Mouse (Mus musculus) kidney, embryonic 15.5 days (tissue): Measurements from ENCODE around the gene Lrp11. TPM values are rescaled to one million over a fixed set of nuclear protein-coding genes. Genes with fewer than 3 reads are reported as not detected.
"Not testable (repeated sequence)": the region's sequence is repeated elsewhere in the genome, so short reads cannot be mapped to it uniquely, and the experiment has no call there.

Experiments
- ATAC-seq: fragments of 200-750 bp; cut with Nextera tagmentation; replicated peaks from 2 replicates; pipeline ENCODE4 v1.8.0; 2017; ENCODE audit warnings: moderate TSS enrichment; ENCODE audit not compliant: low FRiP score
- H3K27ac ChIP-seq: fragments of 300-500 bp; sonication (generic); 2 replicates; pipeline ENCODE4 v1.5.1; 2015; ENCODE audit warnings: mild to moderate bottlenecking, inconsistent platforms
- H3K27me3 ChIP-seq: fragments of 300-500 bp; sonication (generic); 2 replicates; pipeline ENCODE4 v1.6.1; 2015; ENCODE audit warnings: inconsistent platforms
- H3K36me3 ChIP-seq: fragments of 300-500 bp; sonication (generic); 2 replicates; pipeline ENCODE4 v1.6.1; 2015; ENCODE audit warnings: inconsistent platforms
- H3K4me1 ChIP-seq: fragments of 300-500 bp; sonication (generic); 2 replicates; pipeline ENCODE4 v1.6.1; 2015; ENCODE audit warnings: inconsistent platforms
- H3K4me2 ChIP-seq: fragments of 300-500 bp; sonication (generic); 2 replicates; pipeline ENCODE4 v1.6.1; 2015; ENCODE audit warnings: moderate library complexity, mild to moderate bottlenecking, inconsistent platforms
- H3K4me3 ChIP-seq: fragments of 300-500 bp; sonication (generic); replicated peaks from 2 replicates; pipeline ENCODE4 v1.5.1; 2015; ENCODE audit warnings: mild to moderate bottlenecking, inconsistent platforms
- H3K9ac ChIP-seq: fragments of 300-500 bp; sonication (generic); 2 replicates; pipeline ENCODE4 v1.6.1; 2015; ENCODE audit warnings: mild to moderate bottlenecking, inconsistent platforms
- H3K9me3 ChIP-seq: fragments of 300-500 bp; sonication (generic); replicated peaks from 2 replicates; pipeline ENCODE4 v1.6.1; 2016; ENCODE audit warnings: inconsistent platforms
- WGBS: fragments of 180-500 bp; shearing (Covaris S2); methylation state at CpG from one replicate; pipeline ENCODE4 v1.1.7; 2015; ENCODE audit warnings: mixed read lengths; 5-methylcytosine and 5-hydroxymethylcytosine counted together
- polyA plus RNA-seq: library from polyadenylated mRNA; unstranded; fragments of >200 nt; fragmentation: Nextera tagmentation; extraction: Ambion mirVana; gene quantifications from 2 replicates; pipeline ENCODE4 v1.2.1, GENCODE M21; 2015

Lrp11 gene
- polyA plus RNA-seq, 1 experiment from 2014 or later = 2.4 TPM

DNA sequence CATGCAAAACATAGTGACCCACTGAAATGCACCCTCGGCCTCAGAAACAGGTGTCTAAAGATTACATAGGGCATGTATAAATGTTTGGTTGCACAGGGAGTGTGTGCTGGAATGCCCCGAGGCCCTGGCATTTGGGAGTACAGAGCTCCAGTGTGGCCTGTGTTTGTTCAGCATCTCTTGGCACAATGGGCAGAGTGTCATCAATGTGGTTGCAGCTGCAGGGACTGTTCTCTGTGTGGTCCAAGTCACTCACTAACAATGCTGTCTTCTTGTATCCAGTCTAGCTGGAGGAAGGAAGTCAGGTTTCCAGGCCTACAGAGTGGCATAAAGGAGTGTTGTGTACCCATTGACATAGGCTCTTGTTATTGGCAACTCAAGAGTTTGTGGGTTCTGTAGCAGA lies 15.6 kb downstream of the Lrp11 start:
- Histone ChIP-seq H3K9ac (no peak overlapping the region), H3K36me3 (no peaks in the 10 kb centered on the region), H3K4me3 (no peak overlapping the region), H3K4me1 (0 out of 2 replicates have a peak, but pooled peaks cover 3% of the 10 kb centered on the region), H3K9me3 (no peaks in the 10 kb centered on the region), H3K27me3 (no peaks in the 10 kb centered on the region), H3K4me2 (no peak overlapping the region), H3K27ac (no peak overlapping the region)
- 69% methylated on average over 2 of the region's 2 CpGs for WGBS
- ATAC-seq = no peak

DNA sequence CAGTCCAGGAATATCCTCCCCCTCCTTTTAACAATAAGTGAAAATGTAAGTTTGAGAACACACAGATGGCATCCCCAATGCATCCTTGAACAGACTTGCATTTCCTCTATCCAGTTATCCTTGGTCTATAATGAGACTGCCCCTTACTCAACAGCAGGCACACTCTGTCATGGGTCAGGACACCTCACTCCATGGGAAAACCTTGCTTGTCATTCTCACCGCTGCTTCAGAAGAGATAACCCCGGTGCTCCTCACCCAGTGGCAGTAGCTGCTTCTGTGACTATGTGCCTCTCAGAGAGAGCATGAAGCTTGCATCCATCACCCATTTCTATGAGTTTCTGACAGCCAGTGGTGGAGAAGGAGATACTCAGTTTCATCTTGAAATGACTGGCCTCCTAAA lies 16.8 kb downstream of the Lrp11 start:
- Histone ChIP-seq H3K27me3 (no peaks in the 10 kb centered on the region), H3K27ac (no peak overlapping the region), H3K4me1 (no peaks in the 10 kb centered on the region), H3K9me3 (no peaks in the 10 kb centered on the region), H3K9ac (no peak overlapping the region), H3K36me3 (no peaks in the 10 kb centered on the region), H3K4me3 (no peak overlapping the region), H3K4me2 (no peak overlapping the region)
- WGBS = 75% methylated on average over 2 of the region's 2 CpGs
- ATAC-seq = no peak

DNA sequence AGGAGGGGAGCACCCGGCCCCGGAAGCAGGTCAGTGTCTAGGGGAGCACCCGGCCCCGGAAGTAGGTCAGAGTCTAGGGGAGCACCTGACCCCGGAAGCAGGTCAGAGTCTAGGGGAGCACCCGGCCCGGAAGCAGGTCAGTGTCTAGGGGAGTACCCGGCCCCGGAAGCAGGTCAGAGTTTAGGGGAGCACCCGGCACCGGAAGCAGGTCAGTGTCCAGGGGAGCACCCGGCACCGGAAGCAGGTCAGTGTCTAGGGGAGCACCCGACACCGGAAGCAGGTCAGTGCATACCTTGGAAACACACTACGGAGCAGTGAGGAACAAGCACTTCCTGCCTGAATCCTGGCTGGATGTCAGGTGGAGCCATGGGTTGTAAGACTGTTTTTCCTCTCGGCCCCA lies 19.0 kb downstream of the Lrp11 start:
- H3K27ac ChIP-seq = no peak overlapping the region
- no peaks in the 10 kb centered on the region for H3K4me1 ChIP-seq
- no peak for ATAC-seq
- H3K27me3 ChIP-seq = no peaks in the 10 kb centered on the region
- H3K9ac ChIP-seq = no peak overlapping the region
- H3K4me2 ChIP-seq = no peak overlapping the region
- 91% methylated on average over 17 of the region's 17 CpGs for WGBS
- H3K36me3 ChIP-seq = no peaks in the 10 kb centered on the region
- H3K9me3 ChIP-seq = no peaks in the 10 kb centered on the region
- H3K4me3 ChIP-seq = no peak overlapping the region

DNA sequence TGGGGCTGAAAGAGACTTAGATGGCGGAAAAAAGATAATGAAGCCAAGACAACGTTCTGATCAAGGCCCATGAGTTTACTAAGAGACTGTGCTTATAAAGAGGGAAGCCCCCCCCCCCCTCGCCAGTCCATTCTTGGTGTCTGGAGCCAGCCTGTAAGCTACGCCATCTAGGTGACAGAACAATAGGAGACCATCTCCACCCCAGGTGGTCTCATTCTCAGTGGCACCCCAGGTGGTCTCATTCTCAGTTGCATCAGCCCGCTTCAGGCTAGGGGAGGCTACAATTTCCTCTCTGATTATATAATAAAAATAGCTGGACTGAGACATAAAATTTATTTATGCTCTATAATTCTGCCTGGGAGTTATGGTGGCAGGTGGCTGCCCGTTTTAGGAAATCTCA lies 22.0 kb downstream of the Lrp11 start:
- Histone ChIP-seq H3K4me3 (no peak overlapping the region), H3K27ac (no peak overlapping the region), H3K9me3 (peaks cover 5% of the 10 kb centered on the region; the same call in 1 of the 2 replicates), H3K4me2 (no peak overlapping the region), H3K27me3 (no peaks in the 10 kb centered on the region), H3K36me3 (no peaks in the 10 kb centered on the region), H3K9ac (no peak overlapping the region), H3K4me1 (no peaks in the 10 kb centered on the region)
- no peak for ATAC-seq
- WGBS = 74% methylated on average over 6 of the region's 6 CpGs

DNA sequence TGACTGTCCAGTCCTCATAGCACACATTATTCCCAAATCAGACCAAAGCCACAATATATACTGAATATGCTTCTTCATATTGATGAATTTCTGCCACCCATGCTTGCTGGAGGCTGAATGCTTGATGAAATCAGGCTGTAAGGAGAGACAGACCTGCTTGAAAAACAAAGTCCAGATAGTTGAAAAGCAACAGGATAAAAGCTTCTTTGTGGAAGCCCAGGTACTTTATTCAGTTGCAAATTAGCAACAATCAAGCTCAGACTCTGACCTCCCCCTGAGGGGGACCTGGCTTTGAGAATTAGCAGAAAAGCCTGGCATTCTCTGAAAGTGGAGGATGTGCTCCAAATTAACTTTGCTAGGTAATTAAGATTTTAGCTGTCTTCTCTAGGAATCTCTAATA lies 22.6 kb downstream of the Lrp11 start:
- ATAC-seq, H3K27me3 ChIP-seq: not testable (repeated sequence)

DNA sequence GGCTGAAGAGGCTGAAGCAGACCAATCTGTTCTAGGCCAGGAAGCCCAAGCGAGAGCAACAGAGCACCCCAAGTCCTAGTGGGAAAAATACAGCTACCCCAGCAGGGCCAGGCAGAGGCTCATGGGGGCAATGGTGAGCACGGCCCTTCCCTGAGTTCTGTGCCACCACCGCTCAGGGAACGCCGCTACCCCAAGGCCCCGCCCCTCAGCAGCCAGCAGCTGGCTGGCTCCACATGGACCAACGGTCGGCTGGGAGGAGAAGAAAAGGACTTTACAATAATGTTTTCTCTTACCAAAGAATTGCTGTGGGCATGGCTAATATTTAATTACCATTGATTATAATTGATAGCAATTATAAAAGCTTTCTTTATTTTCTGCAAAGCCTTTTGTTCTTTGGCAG lies 25.2 kb downstream of the Lrp11 start:
- no peak overlapping the region for H3K9ac ChIP-seq
- WGBS = 90% methylated on average over 8 of the region's 8 CpGs

More for the DNA sequence above, 22.6 kb downstream of the Lrp11 start:
- H3K9ac ChIP-seq, H3K9me3 ChIP-seq, H3K36me3 ChIP-seq, H3K4me3 ChIP-seq, H3K27ac ChIP-seq, H3K4me2 ChIP-seq, H3K4me1 ChIP-seq: not testable (repeated sequence)

DNA sequence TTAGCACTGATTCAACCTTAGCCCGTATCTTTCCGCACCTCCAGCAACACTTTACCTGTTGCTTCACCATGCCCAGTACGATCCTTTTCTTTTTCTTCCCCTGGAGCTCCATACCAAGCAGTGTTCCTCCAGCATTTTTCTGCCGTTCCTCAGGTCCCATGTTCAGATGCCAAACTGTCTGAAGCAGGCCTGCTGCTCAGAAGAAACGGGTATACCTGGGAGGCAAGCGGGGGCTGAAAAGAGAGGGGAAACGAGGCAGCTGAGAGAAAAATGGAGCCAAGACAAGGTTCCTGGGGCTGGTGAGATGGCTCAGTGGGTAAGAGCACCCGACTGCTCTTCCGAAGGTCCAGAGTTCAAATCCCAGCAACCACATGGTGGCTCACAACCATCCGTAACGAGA lies 27.5 kb downstream of the Lrp11 start:
- H3K9ac ChIP-seq, H3K9me3 ChIP-seq, H3K36me3 ChIP-seq, H3K4me3 ChIP-seq, ATAC-seq, H3K27ac ChIP-seq, H3K4me1 ChIP-seq, H3K4me2 ChIP-seq, H3K27me3 ChIP-seq: not testable (repeated sequence)
- 85% methylated on average over 11 of the region's 11 CpGs for WGBS

More for the DNA sequence above, 25.2 kb downstream of the Lrp11 start:
- Histone ChIP-seq H3K9me3 (peaks cover 5% of the 10 kb centered on the region; the same call in 1 of the 2 replicates), H3K4me3 (no peak overlapping the region), H3K4me1 (no peaks in the 10 kb centered on the region), H3K36me3 (no peaks in the 10 kb centered on the region), H3K27me3 (no peaks in the 10 kb centered on the region), H3K27ac (no peak overlapping the region), H3K4me2 (no peak overlapping the region)
- no peak for ATAC-seq

DNA sequence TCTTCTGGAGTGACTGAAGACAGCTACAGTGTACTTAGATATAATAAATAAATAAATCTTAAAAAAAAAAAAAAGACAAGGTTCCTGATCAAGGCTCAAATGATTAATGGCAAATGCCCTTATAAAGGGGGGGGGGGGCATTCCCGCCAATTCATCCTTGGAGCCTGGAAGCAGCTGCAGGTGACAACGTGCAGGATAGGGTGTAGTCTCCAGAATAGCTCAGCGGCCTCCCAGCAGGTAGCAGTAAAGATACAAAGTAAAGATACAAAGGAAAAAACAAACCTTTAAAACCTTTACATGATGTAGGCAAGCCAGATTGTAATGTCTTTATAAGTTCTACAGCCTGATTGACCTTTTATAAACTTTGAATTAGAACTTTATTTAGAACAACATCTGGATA lies 28.0 kb downstream of the Lrp11 start:
- WGBS = 58% methylated on average over 3 of the region's 3 CpGs
- not testable (repeated sequence) for H3K27me3 ChIP-seq, H3K4me3 ChIP-seq, H3K27ac ChIP-seq, H3K36me3 ChIP-seq, H3K4me2 ChIP-seq, ATAC-seq, H3K9ac ChIP-seq, H3K9me3 ChIP-seq, H3K4me1 ChIP-seq

DNA sequence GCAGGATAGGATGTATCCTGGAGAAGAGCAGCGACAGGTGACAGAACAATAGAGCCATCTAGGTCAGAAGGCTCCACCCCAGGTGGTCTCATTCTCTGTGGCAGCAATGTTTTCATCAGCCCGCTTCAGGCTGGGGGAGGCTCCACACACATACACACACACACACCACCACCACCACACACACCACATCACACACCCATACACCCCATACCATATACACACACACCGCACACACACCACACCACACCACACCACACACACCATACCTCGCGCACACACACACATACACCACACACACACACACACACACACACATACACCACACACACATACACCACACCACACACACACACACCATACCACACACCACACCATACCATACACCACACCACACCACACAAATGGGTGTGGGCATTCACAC lies 30.2 kb downstream of the Lrp11 start:
- Histone ChIP-seq H3K4me2 (no peak overlapping the region), H3K9ac (no peak overlapping the region), H3K27me3 (no peaks in the 10 kb centered on the region), H3K27ac (no peak overlapping the region), H3K9me3 (peaks cover 2% of the 10 kb centered on the region; the same call in 1 of the 2 replicates), H3K36me3 (no peaks in the 10 kb centered on the region), H3K4me3 (no peak overlapping the region), H3K4me1 (no peaks in the 10 kb centered on the region)
- ATAC-seq = no peak
- WGBS = 99% methylated on average over 5 of the region's 5 CpGs

DNA sequence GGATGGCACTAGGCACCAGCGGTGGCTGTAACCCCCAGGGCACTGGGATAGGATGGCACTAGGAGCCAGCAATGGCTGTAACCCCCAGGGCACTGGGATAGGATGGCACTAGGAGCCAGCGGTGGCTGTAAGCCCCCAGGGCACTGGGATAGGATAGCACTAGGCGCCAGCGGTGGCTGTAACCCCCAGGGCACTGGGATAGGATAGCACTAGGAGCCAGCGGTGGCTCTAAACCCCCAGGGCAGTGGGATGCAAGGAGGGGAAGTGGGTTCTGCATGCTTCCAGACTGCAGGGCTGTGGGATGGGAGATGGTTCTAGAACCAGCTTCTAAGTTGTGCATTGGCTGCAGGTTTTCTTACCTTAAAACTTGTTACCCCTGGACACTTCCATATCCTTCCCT lies 31.1 kb downstream of the Lrp11 start:
- no peaks in the 10 kb centered on the region for H3K36me3 ChIP-seq
- no peak overlapping the region for H3K4me3 ChIP-seq
- no peaks in the 10 kb centered on the region for H3K27me3 ChIP-seq
- H3K9ac ChIP-seq = no peak overlapping the region
- 77% methylated on average over 5 of the region's 5 CpGs for WGBS
- H3K9me3 ChIP-seq = no peaks in the 10 kb centered on the region
- no peak for ATAC-seq
- H3K4me2 ChIP-seq = no peak overlapping the region
- no peaks in the 10 kb centered on the region for H3K4me1 ChIP-seq
- H3K27ac ChIP-seq = no peak overlapping the region

DNA sequence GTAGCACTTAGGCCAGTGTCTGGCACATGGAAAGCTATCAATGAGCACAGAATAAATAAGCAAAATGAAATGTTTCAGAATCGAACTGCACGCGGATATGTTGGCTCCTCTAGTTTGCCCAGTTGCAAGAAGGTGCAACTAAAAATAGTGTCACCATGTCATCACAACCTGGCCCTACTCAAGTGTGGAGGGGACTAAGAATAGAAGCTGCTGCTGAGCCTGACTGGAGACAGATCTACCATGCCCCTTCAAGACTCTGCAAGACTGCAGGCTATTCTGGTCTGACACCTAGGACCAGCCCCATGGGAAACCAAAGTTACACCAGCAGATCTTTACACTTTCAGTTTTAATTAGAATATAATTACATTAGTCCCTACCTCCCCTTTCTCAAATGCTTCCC lies 32.8 kb downstream of the Lrp11 start:
- WGBS = 93% methylated on average over 3 of the region's 3 CpGs
- no peak overlapping the region for H3K4me3 ChIP-seq

DNA sequence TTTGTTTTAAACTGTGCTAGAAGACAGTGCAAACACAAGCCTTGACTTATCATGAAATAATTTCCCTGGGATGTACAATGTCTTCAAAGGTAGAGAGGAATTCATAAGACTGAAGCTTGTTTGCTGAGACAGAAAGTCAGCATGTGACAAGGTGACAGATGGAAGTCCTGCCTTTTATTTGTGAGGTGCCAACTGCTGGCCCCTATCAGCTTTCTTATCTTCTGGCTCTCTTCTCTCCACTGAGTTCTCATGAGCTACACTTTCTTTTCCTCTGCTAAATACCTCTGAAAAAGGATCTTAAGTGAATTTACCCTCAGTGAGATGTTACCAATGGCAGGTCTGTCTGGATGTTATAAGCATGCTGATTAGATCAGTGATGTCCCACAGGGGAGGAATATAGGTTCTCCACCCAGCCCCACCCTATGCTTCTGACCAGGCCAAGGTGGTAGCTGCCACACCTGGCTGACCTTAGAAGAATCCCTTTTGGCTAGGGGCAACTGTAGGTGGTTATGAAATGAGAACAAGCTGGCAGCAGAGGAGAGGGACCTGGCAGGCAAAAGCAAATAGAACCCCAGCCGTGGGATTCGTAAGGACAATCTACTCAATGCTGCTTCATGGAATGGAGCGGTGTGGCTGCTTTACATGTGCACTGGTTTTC lies 34.4 kb downstream of the Lrp11 start:
- Histone ChIP-seq H3K9me3 (no peaks in the 10 kb centered on the region), H3K27me3 (no peaks in the 10 kb centered on the region), H3K4me2 (no peak overlapping the region), H3K36me3 (0 out of 2 replicates have a peak, but pooled peaks cover 7% of the 10 kb centered on the region), H3K9ac (no peak overlapping the region), H3K4me1 (no peaks in the 10 kb centered on the region), H3K27ac (no peak overlapping the region), H3K4me3 (no peak overlapping the region)
- ATAC-seq = no peak
- 93% methylated on average over 3 of the region's 3 CpGs for WGBS

More for the DNA sequence above, 32.8 kb downstream of the Lrp11 start:
- Histone ChIP-seq H3K4me1 (no peaks in the 10 kb centered on the region), H3K27me3 (no peaks in the 10 kb centered on the region), H3K9me3 (no peaks in the 10 kb centered on the region), H3K36me3 (no peaks in the 10 kb centered on the region), H3K27ac (no peak overlapping the region), H3K9ac (no peak overlapping the region), H3K4me2 (no peak overlapping the region)
- no peak for ATAC-seq

DNA sequence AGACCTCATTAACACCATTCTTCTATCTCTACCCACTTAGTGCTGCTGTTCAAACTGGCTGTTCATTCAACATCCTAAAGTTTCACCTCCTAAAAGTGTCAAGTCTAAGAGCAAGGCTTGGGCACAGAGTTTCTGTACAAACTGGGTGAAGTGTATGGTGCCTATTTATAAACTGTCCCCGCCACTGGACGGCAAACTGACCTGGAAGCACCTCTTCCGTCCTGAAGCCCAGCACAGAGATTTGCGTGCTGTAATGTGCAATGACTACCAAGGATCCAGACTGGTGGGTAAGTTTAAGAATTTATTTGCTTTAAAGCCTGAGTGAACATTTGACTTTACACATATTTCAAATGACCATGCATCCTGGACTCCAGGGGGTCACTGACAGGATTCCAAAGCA lies 39.5 kb downstream of the Lrp11 start:
- WGBS = 89% methylated on average over 4 of the region's 4 CpGs
- no peak for ATAC-seq

More for the DNA sequence above, 39.5 kb downstream of the Lrp11 start:
- Histone ChIP-seq H3K36me3 (peaks cover 40% of the 10 kb centered on the region), H3K4me2 (no peak overlapping the region), H3K4me1 (no peaks in the 10 kb centered on the region), H3K9me3 (no peaks in the 10 kb centered on the region), H3K9ac (no peak overlapping the region), H3K4me3 (no peak overlapping the region), H3K27ac (no peak overlapping the region), H3K27me3 (no peaks in the 10 kb centered on the region)
